Mouse (Mus musculus) neural tube, embryonic 13.5 days (tissue): ENCODE measurements around the gene Nmd3. TPM values are rescaled to one million over a fixed set of nuclear protein-coding genes. Genes with fewer than 3 reads are reported as not detected.

ENCODE experiments used
- polyA plus RNA-seq: library from polyadenylated mRNA; unstranded; fragments of >200 nt; fragmentation: Nextera tagmentation; extraction: Ambion mirVana; gene quantifications from 2 replicates; pipeline ENCODE4 v1.2.1, GENCODE M21; 2015

Nmd3 gene
- polyA plus RNA-seq, 1 experiment from 2014 or later: 111 TPM

Other genes with a start within 250 kb of the Nmd3 start
- gene B3galnt1, start 123.0 kb upstream of the Nmd3 start, polyA plus RNA-seq: 76.0 and 82.6 TPM in 2 replicates
- gene Sptssb, start 138.0 kb downstream of the Nmd3 start, polyA plus RNA-seq: 0.74 and 0.87 TPM in 2 replicates